Mouse (Mus musculus) bone marrow, adult 2 months (tissue): Measurements from ENCODE around the gene Usp48.

ENCODE experiments used
- CTCF ChIP-seq: fragments of 200-500 bp; IDR thresholded peaks from 2 replicates; pipeline ENCODE4 v1.5.1; 2011; ENCODE audit warnings: low read length, control low read depth; ENCODE audit not compliant: control insufficient read depth, insufficient read depth
- POLR2A ChIP-seq: fragments of 200-500 bp; IDR thresholded peaks from 2 replicates; pipeline ENCODE4 v1.6.1; 2011; ENCODE audit warnings: low read depth, mild to moderate bottlenecking, control low read depth, low read length, borderline replicate concordance; ENCODE audit not compliant: control insufficient read depth

- no peak for TF ChIP-seq CTCF
- no peak for TF ChIP-seq POLR2A
These were observed 40.1 kb upstream of the Usp48 start for GRCm38 (mm10) chr4:137553466-137553865.
